Mouse (Mus musculus) stomach, embryonic 14.5 days (tissue): Measurements from ENCODE around the gene Lrp10. TPM values are rescaled to one million over a fixed set of nuclear protein-coding genes. Genes with fewer than 3 reads are reported as not detected.
A peak's percentile ranks its signal among the peaks of the same experiment; 100 is the strongest.

ENCODE experiments used
- ATAC-seq: fragments of 200-750 bp; cut with Nextera tagmentation; 2 replicates; pipeline ENCODE4 v1.8.0; 2017; ENCODE audit warnings: low read depth, moderate TSS enrichment; ENCODE audit not compliant: insufficient number of reproducible peaks, insufficient read depth, low FRiP score
- H3K27ac ChIP-seq: fragments of 300-500 bp; sonication (generic); 2 replicates; pipeline ENCODE4 v1.5.1; 2014; ENCODE audit warnings: mild to moderate bottlenecking, low read length, moderate library complexity, mixed read lengths
- H3K27me3 ChIP-seq: fragments of 300-500 bp; sonication (generic); 2 replicates; pipeline ENCODE4 v1.6.1; 2014; ENCODE audit warnings: low read length, control low read depth, mixed read lengths; ENCODE audit not compliant: control insufficient read depth, insufficient read depth
- H3K36me3 ChIP-seq: fragments of 300-500 bp; sonication (generic); 2 replicates; pipeline ENCODE4 v1.6.1; 2014; ENCODE audit warnings: mild to moderate bottlenecking, control low read depth, low read length, moderate library complexity, mixed read lengths; ENCODE audit not compliant: control insufficient read depth, insufficient read depth
- H3K4me1 ChIP-seq: fragments of 300-500 bp; sonication (generic); 2 replicates; pipeline ENCODE4 v1.6.1; 2014; ENCODE audit warnings: low read length, control low read depth, mixed read lengths; ENCODE audit not compliant: control insufficient read depth, insufficient read depth
- H3K4me2 ChIP-seq: fragments of 300-500 bp; sonication (generic); replicated peaks from 2 replicates; pipeline ENCODE4 v1.6.1; 2014; ENCODE audit warnings: low read depth, low read length, control low read depth
- H3K4me3 ChIP-seq: fragments of 300-500 bp; sonication (generic); 2 replicates; pipeline ENCODE4 v1.5.1; 2014; ENCODE audit warnings: low read depth, low read length, control low read depth
- H3K9ac ChIP-seq: fragments of 300-500 bp; sonication (generic); replicated peaks from 2 replicates; pipeline ENCODE4 v1.6.1; 2014; ENCODE audit warnings: low read depth, mild to moderate bottlenecking, control low read depth, low read length, moderate library complexity, mixed read lengths
- H3K9me3 ChIP-seq: fragments of 300-500 bp; sonication (generic); 2 replicates; pipeline ENCODE4 v1.6.1; 2016; ENCODE audit warnings: low read depth, low read length, control low read depth; ENCODE audit not compliant: control insufficient read depth
- WGBS: fragments of 180-500 bp; shearing (Covaris S2); extraction: QIAGEN DNeasy Blood & Tissue Kit; methylation state at CpG from one replicate; pipeline ENCODE4 v1.1.7; 2014; 5-methylcytosine and 5-hydroxymethylcytosine counted together
- polyA plus RNA-seq: library from polyadenylated mRNA; unstranded; fragments of >200 nt; fragmentation: Nextera tagmentation; extraction: Ambion mirVana; gene quantifications from 2 replicates; pipeline ENCODE4 v1.2.1, GENCODE M21; 2014

Lrp10 gene
- polyA plus RNA-seq, 1 experiment from 2014 or later, result 38.1 TPM

DNA sequence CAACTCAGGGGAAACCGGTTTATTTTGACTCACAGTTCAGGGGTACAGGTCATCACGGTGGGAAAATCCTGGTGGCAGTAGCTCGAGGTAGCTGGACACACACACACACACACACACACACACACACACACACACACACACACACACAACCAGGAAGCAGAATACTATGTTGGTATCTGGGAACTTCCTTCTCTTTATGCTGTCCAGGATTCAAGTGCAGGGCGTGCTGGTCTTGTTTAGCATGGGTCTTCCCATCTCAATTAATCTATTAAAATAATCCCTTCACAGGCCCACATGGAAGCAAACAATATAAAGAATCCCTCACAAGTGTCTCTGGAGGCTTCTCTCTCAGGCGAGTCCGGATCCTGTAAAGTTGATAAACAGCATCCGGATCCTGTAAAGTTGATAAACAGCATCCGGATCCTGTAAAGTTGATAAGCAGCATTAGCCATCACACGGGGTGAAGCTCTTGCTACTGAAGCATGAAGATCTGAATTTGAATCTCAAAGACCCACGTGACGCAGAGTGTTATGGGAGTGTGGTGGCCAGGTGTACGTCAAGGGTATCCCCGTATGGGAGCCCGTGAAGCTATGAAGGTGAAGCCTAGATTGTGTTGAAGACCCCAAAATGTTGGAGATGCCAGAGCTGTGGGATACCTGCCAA lies 5.9 kb upstream of the Lrp10 start:
- WGBS, result 85% methylated on average over 14 of the region's 14 CpGs
- no peak for ATAC-seq
- no peak overlapping the region for H3K4me2 ChIP-seq
- H3K9me3 ChIP-seq, result no peaks in the 10 kb centered on the region
- H3K9ac ChIP-seq, result no peak overlapping the region
- H3K4me1 ChIP-seq, result no peaks in the 10 kb centered on the region
- no peaks in the 10 kb centered on the region for H3K27me3 ChIP-seq
- H3K36me3 ChIP-seq, result no peaks in the 10 kb centered on the region
- H3K4me3 ChIP-seq, result no peak overlapping the region
- no peak overlapping the region for H3K27ac ChIP-seq

- Histone ChIP-seq H3K27ac (no peak overlapping the region), H3K27me3 (no peaks in the 10 kb centered on the region), H3K36me3 (peaks cover 2% of the 10 kb centered on the region; the same call in 1 of the 2 replicates), H3K9ac (no peak overlapping the region), H3K4me3 (no peak overlapping the region), H3K4me1 (peaks cover 10% of the 10 kb centered on the region; the same call in 1 of the 2 replicates), H3K4me2 (no peak overlapping the region), H3K9me3 (no peaks in the 10 kb centered on the region)
- ATAC-seq, result no peak
- 75% methylated on average over 4 of the region's 4 CpGs for WGBS
Measured at GRCm38 (mm10) chr14:54462146-54462545, 1.8 kb upstream of the Lrp10 start.

DNA sequence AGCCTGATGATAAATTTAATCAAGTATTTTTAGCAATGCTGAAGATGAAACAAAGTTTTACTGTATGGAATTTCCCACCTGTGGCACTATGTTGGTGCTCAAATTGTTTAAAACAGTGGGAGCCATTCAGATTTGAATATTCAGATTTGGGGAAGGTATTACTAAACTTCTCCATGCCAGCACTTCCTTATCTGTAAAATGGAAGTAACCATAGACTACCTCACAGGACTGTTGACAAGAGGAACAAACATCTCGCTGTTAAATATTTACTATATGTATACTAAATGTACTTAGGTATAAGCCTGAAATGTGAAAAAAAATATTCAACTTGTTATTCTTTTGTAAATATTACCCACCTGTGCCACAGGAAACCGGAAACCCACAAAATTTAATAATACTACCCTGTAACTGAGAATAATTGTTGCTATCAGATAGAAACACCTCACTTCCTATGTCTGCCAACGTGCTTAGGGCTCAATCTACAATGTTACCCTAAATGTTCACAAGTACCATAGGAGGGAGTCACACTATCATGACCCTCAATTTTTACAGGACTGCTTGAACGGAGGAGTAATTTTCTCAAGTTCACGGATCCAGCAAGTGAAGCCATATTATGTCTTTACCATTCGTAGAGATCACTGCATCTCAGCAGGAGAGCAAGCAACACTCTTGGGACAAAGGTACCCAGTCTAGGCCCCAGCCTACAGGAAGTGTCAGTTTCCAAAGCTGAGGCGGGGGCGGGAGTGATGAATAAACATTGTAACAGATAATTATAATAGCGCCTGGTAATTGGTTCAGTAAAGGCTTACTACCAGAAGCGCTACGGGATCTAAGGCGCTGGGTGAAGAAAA lies 604 bp upstream of the Lrp10 start:
- 13% methylated on average over 12 of the region's 12 CpGs for WGBS

GRCm38 (mm10) chr14:54464293-54465005 lies 512 bp downstream of the Lrp10 start:
- Histone ChIP-seq H3K27ac (peak overlapping the region; percentile 74; the same call in 1 of the 2 replicates), H3K4me3 (peak overlapping the region; percentile 80), H3K4me2 (peak overlapping the region; percentile 73), H3K27me3 (no peaks in the 10 kb centered on the region), H3K9me3 (no peaks in the 10 kb centered on the region), H3K4me1 (peaks cover 10% of the 10 kb centered on the region; the same call in 1 of the 2 replicates), H3K36me3 (peaks cover 19% of the 10 kb centered on the region), H3K9ac (peak overlapping the region; percentile 76)
- ATAC-seq, result peak; percentile 77
- WGBS, result under 1% methylated on average over 57 of the region's 57 CpGs

More for the DNA sequence above, 604 bp upstream of the Lrp10 start:
- peak; percentile 26; the same call in 1 of the 2 replicates for ATAC-seq
- H3K9me3 ChIP-seq, result no peaks in the 10 kb centered on the region
- H3K4me1 ChIP-seq, result peaks cover 10% of the 10 kb centered on the region; the same call in 1 of the 2 replicates
- peak overlapping the region; percentile 76 for H3K9ac ChIP-seq
- H3K36me3 ChIP-seq, result peaks cover 8% of the 10 kb centered on the region
- H3K27ac ChIP-seq, result peak overlapping the region; percentile 74; the same call in 1 of the 2 replicates
- H3K4me2 ChIP-seq, result peak overlapping the region; percentile 73
- no peaks in the 10 kb centered on the region for H3K27me3 ChIP-seq
- H3K4me3 ChIP-seq, result peak overlapping the region; percentile 80

- ATAC-seq, result no peak
- 87% methylated on average over 2 of the region's 2 CpGs for WGBS
- Histone ChIP-seq H3K4me1 (peaks cover 2% of the 10 kb centered on the region), H3K36me3 (peaks cover 29% of the 10 kb centered on the region), H3K9me3 (no peaks in the 10 kb centered on the region), H3K27ac (no peak overlapping the region), H3K4me3 (no peak overlapping the region), H3K9ac (no peak overlapping the region), H3K4me2 (no peak overlapping the region), H3K27me3 (no peaks in the 10 kb centered on the region)
Measured at GRCm38 (mm10) chr14:54471467-54471866, 7.5 kb downstream of the Lrp10 start.

DNA sequence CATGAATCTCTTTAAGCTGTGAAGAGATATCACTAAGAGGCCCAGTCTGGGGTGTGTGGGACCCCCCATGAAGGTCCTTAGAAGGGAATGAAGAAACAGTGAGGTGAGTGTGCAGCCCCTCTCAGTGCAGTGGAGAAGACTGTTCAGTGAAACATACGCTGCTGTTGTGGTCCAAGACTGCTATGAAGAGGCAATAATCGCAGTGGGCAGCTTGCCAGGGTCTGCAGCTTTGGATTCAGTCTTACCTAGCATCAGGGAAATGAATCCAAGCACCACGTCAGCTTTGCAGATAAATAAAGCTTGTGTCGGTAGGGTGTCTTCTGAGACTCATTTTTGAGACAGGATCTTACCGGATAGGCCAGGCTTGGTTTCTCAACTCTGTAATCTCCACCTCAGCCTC lies 8.7 kb downstream of the Lrp10 start:
- H3K9ac ChIP-seq, result no peak overlapping the region
- no peak overlapping the region for H3K4me2 ChIP-seq
- H3K9me3 ChIP-seq, result no peaks in the 10 kb centered on the region
- WGBS, result 56% methylated on average over 5 of the region's 5 CpGs
- ATAC-seq, result no peak
- H3K27ac ChIP-seq, result no peak overlapping the region
- H3K27me3 ChIP-seq, result 0 out of 2 replicates have a peak, but pooled peaks cover 5% of the 10 kb centered on the region
- H3K4me1 ChIP-seq, result peaks cover 6% of the 10 kb centered on the region
- no peak overlapping the region for H3K4me3 ChIP-seq
- peaks cover 27% of the 10 kb centered on the region for H3K36me3 ChIP-seq

DNA sequence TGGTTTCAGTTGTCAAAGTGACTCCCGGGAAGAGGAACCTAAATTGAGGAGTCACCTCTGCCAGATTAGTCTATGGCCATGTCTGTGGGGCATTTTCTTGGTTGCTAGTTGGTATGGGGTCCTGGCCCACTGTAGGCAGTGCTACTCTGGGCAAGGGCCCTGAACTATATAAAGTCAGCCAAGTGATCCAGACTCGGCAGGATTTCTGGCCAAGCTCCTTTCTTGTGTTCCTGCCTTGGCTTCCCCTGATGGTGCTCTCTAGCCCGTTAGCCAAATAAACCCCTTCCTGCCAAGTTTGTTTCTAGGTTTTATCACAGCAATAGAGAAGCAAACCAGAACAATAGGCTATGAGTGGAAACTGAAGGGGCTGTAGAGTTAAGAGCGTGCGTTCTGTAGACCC lies 10.8 kb downstream of the Lrp10 start:
- Histone ChIP-seq H3K9me3 (no peaks in the 10 kb centered on the region), H3K27me3 (0 out of 2 replicates have a peak, but pooled peaks cover 16% of the 10 kb centered on the region), H3K36me3 (peaks cover 7% of the 10 kb centered on the region), H3K4me2 (no peak overlapping the region), H3K9ac (no peak overlapping the region), H3K4me3 (no peak overlapping the region), H3K27ac (no peak overlapping the region), H3K4me1 (peaks cover 6% of the 10 kb centered on the region)
- 84% methylated on average over 5 of the region's 5 CpGs for WGBS
- no peak for ATAC-seq
